8 mouse cellular contexts compared by ENCODE assay signal in the genomic region with DNA sequence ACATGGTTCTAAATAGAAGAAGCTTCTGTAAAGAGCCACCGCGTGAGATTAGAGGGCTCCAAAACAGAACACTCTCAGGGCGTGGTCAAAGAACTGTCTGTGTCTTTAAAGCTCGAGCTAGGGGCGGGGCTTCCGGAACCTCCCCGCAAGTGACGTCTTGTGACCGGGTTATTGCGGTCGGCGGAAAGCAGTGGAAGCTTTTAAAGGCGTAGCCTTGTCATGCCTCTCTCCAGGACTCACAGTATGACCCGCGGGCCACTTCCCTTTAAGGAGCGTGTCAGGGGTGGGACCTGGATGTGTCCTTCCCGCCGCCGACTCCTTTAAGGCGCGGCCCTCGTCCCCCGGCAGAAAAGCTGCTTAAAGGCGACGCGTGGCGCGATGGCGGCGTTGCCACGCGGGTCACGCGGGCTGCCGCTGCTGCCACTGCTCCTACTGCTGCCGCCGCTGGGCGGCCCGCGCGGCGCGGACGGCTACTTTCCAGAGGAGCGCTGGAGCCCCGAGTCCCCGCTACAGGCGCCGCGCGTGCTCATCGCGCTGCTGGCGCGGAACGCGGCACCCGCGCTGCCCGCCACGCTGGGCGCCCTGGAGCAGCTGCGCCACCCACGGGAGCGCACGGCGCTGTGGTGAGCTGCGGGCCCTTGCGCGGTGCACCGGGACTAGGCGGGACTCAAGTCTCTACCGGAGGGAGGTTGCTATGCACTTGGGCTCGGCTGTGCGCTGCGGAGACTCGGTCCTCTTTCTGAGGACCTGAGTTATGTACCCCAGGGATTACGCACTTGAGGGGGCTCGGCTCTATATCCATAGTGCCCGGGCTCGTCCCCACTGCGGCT. TPM values are rescaled to one million over a fixed set of nuclear protein-coding genes. Genes with fewer than 3 reads are reported as not detected.
A peak's percentile ranks its signal among the peaks of the same experiment; 100 is the strongest.
DNase-seq lines count a peak whose midpoint lies in the region; ATAC-seq and TF ChIP-seq lines count a peak whose summit lies in the region.

A gene (plus strand): TSS at position 177 of the 830 bp plus-strand sequence.

- DNase-seq in CH12.LX (ENCODE audit: extremely low read depth), result peak; percentile 99
- DNase-seq in c-Kit-positive CD71-positive TER-119-negative erythroid progenitor cells, embryonic 14.5 days (ENCODE audit: low read depth), result peak; percentile 98
- DNase-seq in forebrain, embryonic 11.5 days (ENCODE audit: low spot score), result peak; percentile 95
- peak; percentile 98 to 99 for DNase-seq in kidney, postnatal 36 days
- DNase-seq in telencephalon, adult 2 months (ENCODE audit: low read depth, low spot score), result peak; percentile 99

- peak within 1 kb of the TSS; percentile 83 for H3K4me2 ChIP-seq in CH12.LX (ENCODE audit: insufficient read depth, low read depth, poor library complexity, severe bottlenecking)
- H3K4me2 ChIP-seq in forebrain, embryonic 11.5 days (ENCODE audit: low read depth, low read length, severe bottlenecking), result peak within 1 kb of the TSS; percentile 84
- peak within 1 kb of the TSS; percentile 69 for H3K4me2 ChIP-seq in heart, embryonic 16.5 days (ENCODE audit: low read depth, low read length)
- peak within 1 kb of the TSS; percentile 99 for H3K4me2 ChIP-seq in liver, embryonic 15.5 days
- peak within 1 kb of the TSS; percentile 82 for H3K4me2 ChIP-seq in neural tube, embryonic 12.5 days (replicated peaks)

- peak; percentile 99 for ATAC-seq in forebrain, embryonic 11.5 days (replicated peaks; ENCODE audit: low FRiP score)
- ATAC-seq in heart, embryonic 16.5 days (replicated peaks; ENCODE audit: extremely low read depth, insufficient read depth, low FRiP score), result peak; percentile 99
- peak; percentile 99 for ATAC-seq in liver, embryonic 15.5 days (ENCODE audit: insufficient read depth)
- peak; percentile 99 for ATAC-seq in neural tube, embryonic 12.5 days (ENCODE audit: low FRiP score, low read depth)

- H3K79me2 ChIP-seq in CH12.LX (replicated peaks; ENCODE audit: control insufficient read depth, extremely low read depth, insufficient read depth, poor library complexity, severe bottlenecking), result peaks cover 20% of the 10 kb centered on the region

- peaks cover 16 to 62% of the 10 kb centered on the region in 2 experiments for H3K4me1 ChIP-seq in CH12.LX (ENCODE audit: control insufficient read depth in 1 of 2, insufficient read depth in 2 of 2)
- H3K4me1 ChIP-seq in forebrain, embryonic 11.5 days (replicated peaks; ENCODE audit: control insufficient read depth, insufficient read depth, low read length), result peaks cover 6% of the 10 kb centered on the region; the same call in 1 of the 2 replicates
- peaks cover 12% of the 10 kb centered on the region for H3K4me1 ChIP-seq in heart, embryonic 16.5 days (ENCODE audit: control insufficient read depth, insufficient read depth, low read length)
- H3K4me1 ChIP-seq in liver, embryonic 15.5 days (replicated peaks), result peaks cover 40% of the 10 kb centered on the region
- peaks cover 15% of the 10 kb centered on the region for H3K4me1 ChIP-seq in neural tube, embryonic 12.5 days

- H3K9ac ChIP-seq in CH12.LX (ENCODE audit: insufficient read depth, low read depth), result peak within 1 kb of the TSS; percentile 79
- peak within 1 kb of the TSS; percentile 91 for H3K9ac ChIP-seq in forebrain, embryonic 11.5 days (ENCODE audit: low read length)
- H3K9ac ChIP-seq in heart, embryonic 16.5 days (ENCODE audit: low read length), result peak within 1 kb of the TSS; percentile 84
- H3K9ac ChIP-seq in liver, embryonic 15.5 days, result peak within 1 kb of the TSS; percentile 81
- H3K9ac ChIP-seq in neural tube, embryonic 12.5 days, result peak within 1 kb of the TSS; percentile 89

- no peaks in the 10 kb centered on the region for H3K27me3 ChIP-seq in CH12.LX (replicated peaks)
- no peaks in the 10 kb centered on the region for H3K27me3 ChIP-seq in forebrain, embryonic 11.5 days (ENCODE audit: control insufficient read depth, insufficient read depth, low read length)
- H3K27me3 ChIP-seq in heart, embryonic 16.5 days (ENCODE audit: control insufficient read depth, insufficient read depth, low read length), result no peaks in the 10 kb centered on the region
- no peaks in the 10 kb centered on the region for H3K27me3 ChIP-seq in liver, embryonic 15.5 days
- H3K27me3 ChIP-seq in neural tube, embryonic 12.5 days (replicated peaks), result no peaks in the 10 kb centered on the region

- TF ChIP-seq POLR2A in CH12.LX (IDR thresholded peaks at IDR 0.05; ENCODE audit: low read depth, low read length), result peak; percentile 77

- dilution Hi-C loops in CH12.LX (cut with MboI; ENCODE audit: extremely low pct_ligation_motif_present, extremely low pct_unique_long_range_greater_than_20kb, low sequenced_read_pairs), result no loop called here

- TF ChIP-seq CTCF in CH12.LX (conservative IDR thresholded peaks at IDR 0.05 in 1 of 2, IDR thresholded peaks at IDR 0.05 in 1 of 2; ENCODE audit: low read depth in 2 of 2, low read length in 2 of 2), result no peak

- H3K27ac ChIP-seq in CH12.LX (ENCODE audit: insufficient read depth, low read depth), result peak within 1 kb of the TSS; percentile 48
- H3K27ac ChIP-seq in forebrain, embryonic 11.5 days (ENCODE audit: low read depth, low read length), result peak within 1 kb of the TSS; percentile 57; the same call in 1 of the 2 replicates
- peak within 1 kb of the TSS; percentile 77 for H3K27ac ChIP-seq in heart, embryonic 16.5 days (ENCODE audit: low read length)
- H3K27ac ChIP-seq in liver, embryonic 15.5 days (replicated peaks), result peak within 1 kb of the TSS; percentile 77
- H3K27ac ChIP-seq in neural tube, embryonic 12.5 days, result peak within 1 kb of the TSS; percentile 82

- no peak for TF ChIP-seq RAD21 in CH12.LX (IDR thresholded peaks at IDR 0.05; ENCODE audit: low read depth, low read length)

- H3K36me3 ChIP-seq in CH12.LX (replicated peaks in 1 of 2; ENCODE audit: control insufficient read depth in 1 of 2, insufficient read depth in 1 of 2, low read length in 1 of 2), result peaks cover 30 to 75% of the 10 kb centered on the region in 2 experiments
- no peaks in the 10 kb centered on the region; the same call in 1 of the 2 replicates for H3K36me3 ChIP-seq in forebrain, embryonic 11.5 days (ENCODE audit: control insufficient read depth, insufficient read depth, low read length)
- H3K36me3 ChIP-seq in heart, embryonic 16.5 days (ENCODE audit: control insufficient read depth, insufficient read depth), result peaks cover 10% of the 10 kb centered on the region
- H3K36me3 ChIP-seq in liver, embryonic 15.5 days (replicated peaks), result peaks cover 28% of the 10 kb centered on the region
- H3K36me3 ChIP-seq in neural tube, embryonic 12.5 days, result peaks cover 24% of the 10 kb centered on the region

- in situ Hi-C loops in CH12.LX (cut with MboI; ENCODE audit: low pct_ligation_motif_present, low pct_unique_long_range_greater_than_20kb, low sequenced_read_pairs), result no loop called here

- peak within 1 kb of the TSS; percentile 86 to 90 (median 86) for H3K4me3 ChIP-seq in CH12.LX (replicated peaks in 1 of 3; ENCODE audit: low read depth in 2 of 3, low read length in 2 of 3, poor library complexity in 1 of 3)
- peak within 1 kb of the TSS; percentile 92 for H3K4me3 ChIP-seq in forebrain, embryonic 11.5 days (ENCODE audit: low read depth, low read length)
- peak within 1 kb of the TSS; percentile 76 for H3K4me3 ChIP-seq in heart, embryonic 16.5 days (ENCODE audit: low read length)
- H3K4me3 ChIP-seq in liver, embryonic 15.5 days (replicated peaks), result peak within 1 kb of the TSS; percentile 83
- H3K4me3 ChIP-seq in neural tube, embryonic 12.5 days, result peak within 1 kb of the TSS; percentile 83

- TF ChIP-seq EP300 in CH12.LX (IDR thresholded peaks at IDR 0.05; ENCODE audit: low read length), result no peak

- H3K9me3 ChIP-seq in CH12.LX (replicated peaks; ENCODE audit: low read length), result no peaks in the 10 kb centered on the region
- no peaks in the 10 kb centered on the region for H3K9me3 ChIP-seq in forebrain, embryonic 11.5 days (ENCODE audit: control insufficient read depth, low read length)
- no peaks in the 10 kb centered on the region for H3K9me3 ChIP-seq in heart, embryonic 16.5 days (replicated peaks; ENCODE audit: control insufficient read depth, low read length)
- H3K9me3 ChIP-seq in liver, embryonic 15.5 days (replicated peaks), result no peaks in the 10 kb centered on the region
- H3K9me3 ChIP-seq in neural tube, embryonic 12.5 days, result no peaks in the 10 kb centered on the region

- under 1% methylated on average over 82 of the region's 82 CpGs for whole genome bisulfite sequencing in forebrain, embryonic 11.5 days
- under 1% methylated on average over 82 of the region's 82 CpGs for WGBS in heart, embryonic 16.5 days
- under 1% methylated on average over 82 of the region's 82 CpGs for WGBS in liver, embryonic 15.5 days (ENCODE audit: insufficient replicate concordance)
- WGBS in neural tube, embryonic 12.5 days, result under 1% methylated on average over 82 of the region's 82 CpGs

TF ChIP-seq in CH12.LX, 34 proteins besides CTCF, POLR2A, EP300 and RAD21 (continues in another document):
- peak; percentile 84 for TF ChIP-seq ZMIZ1 (IDR thresholded peaks at IDR 0.05; ENCODE audit: low read depth, low read length)
- TF ChIP-seq MYC (IDR thresholded peaks at IDR 0.05; ENCODE audit: low read depth, low read length), result peak; percentile 66
- TF ChIP-seq ZC3H11A (IDR thresholded peaks at IDR 0.05; ENCODE audit: low read depth, low read length), result no peak
- TF ChIP-seq BHLHE40 (IDR thresholded peaks at IDR 0.05; ENCODE audit: low read depth, low read length), result peak; percentile 66; the same call in 1 of the 2 replicates
- TF ChIP-seq JUN (IDR thresholded peaks at IDR 0.05; ENCODE audit: insufficient read depth, low read depth, low read length), result no peak
- TF ChIP-seq ETS1 (conservative IDR thresholded peaks at IDR 0.05; ENCODE audit: low read depth, low read length), result peak; percentile 43; the same call in 1 of the 2 replicates
- no peak for TF ChIP-seq USF1 (IDR thresholded peaks at IDR 0.05; ENCODE audit: low read depth, low read length)
- TF ChIP-seq ZNF384 (IDR thresholded peaks at IDR 0.05; ENCODE audit: low read depth, low read length), result no peak
- TF ChIP-seq MAX (IDR thresholded peaks at IDR 0.05; ENCODE audit: low read length), result peak; percentile 69
- 0 out of 2 replicates have a peak, but pooled peaks have one; percentile 32 for TF ChIP-seq NRF1 (IDR thresholded peaks at IDR 0.05; ENCODE audit: low read depth, low read length)
- TF ChIP-seq MXI1 (IDR thresholded peaks at IDR 0.05; ENCODE audit: low read depth, low read length), result peak; percentile 92
- peak; percentile 58 for TF ChIP-seq USF2 (conservative IDR thresholded peaks at IDR 0.05; ENCODE audit: low read depth, low read length)

RNA-seq across cellular contexts. Expression of the gene that starts here (rescaled TPM):
- total RNA-seq in CH12.LX (2012; rRNA removed), result 85.3 and 92.0 TPM in 2 replicates
- total RNA-seq in CH12.LX (2014; rRNA removed), result 68.7 and 72.0 TPM in 2 replicates
- polyA plus RNA-seq in CH12.LX (2012; ENCODE audit: insufficient read length, low read depth), result 72.0 and 73.7 TPM in 2 replicates
- polyA plus RNA-seq in forebrain, embryonic 11.5 days (2014; fragmentation: Nextera tagmentation; extraction: Ambion mirVana), result 41.8 and 48.6 TPM in 2 replicates
- polyA plus RNA-seq in heart, embryonic 16.5 days (2015; fragmentation: Nextera tagmentation; extraction: Ambion mirVana), result 54.4 and 56.0 TPM in 2 replicates
- 23.0 and 25.6 TPM in 2 replicates for polyA plus RNA-seq in liver, embryonic 15.5 days (2015; fragmentation: Nextera tagmentation; extraction: Ambion mirVana)
- polyA plus RNA-seq in neural tube, embryonic 12.5 days (2016; fragmentation: Nextera tagmentation; extraction: Ambion mirVana), result 60.9 and 67.2 TPM in 2 replicates

Comparison
In these comparisons a context has a peak if more than half of its experiments do, and no peak if none do; other contexts are left out.
1. Peak in every context shown above with its lines: DNase-seq, ATAC-seq, H3K4me3 ChIP-seq and H3K27ac ChIP-seq.